Mouse (Mus musculus) stomach, postnatal 0 days (tissue): ENCODE measurements at regions not wholly inside any gene's neighbourhood (a gene's known extent, or its start where the extent isn't known, plus 50 kb on each side); places are given as distances from the start of the nearest gene placed in this dataset.

Experiments
- CTCF ChIP-seq: IDR thresholded peaks from 2 replicates; pipeline ENCODE4 v1.5.1; 2016; ENCODE audit warnings: antibody characterized with exemption, low read depth, mild to moderate bottlenecking, moderate library complexity
- EP300 ChIP-seq: optimal IDR thresholded peaks from 2 replicates; pipeline ENCODE3; 2016; ENCODE audit warnings: antibody characterized with exemption

- TF ChIP-seq CTCF (peak; percentile 77), EP300 (no peak)
These were observed 439.9 kb downstream of the Nyap2 start for GRCm38 (mm10) chr1:81516575-81517210.
